Mouse (Mus musculus): ENCODE measurements around the gene Rab25.

GRCm38 (mm10) chr3:88523027-88523426, 25.1 kb downstream of the Rab25 start:
- TF ChIP-seq POLR2A (IDR thresholded peaks at IDR 0.05; ENCODE audit: low read depth, low read length): no peak
- TF ChIP-seq CTCF (IDR thresholded peaks at IDR 0.05; ENCODE audit: extremely low read depth, insufficient read length, insufficient replicate concordance, low read depth, low read length): no peak
